Comparison of ENCODE assay signal across 24 mouse cellular contexts in the genomic region with DNA sequence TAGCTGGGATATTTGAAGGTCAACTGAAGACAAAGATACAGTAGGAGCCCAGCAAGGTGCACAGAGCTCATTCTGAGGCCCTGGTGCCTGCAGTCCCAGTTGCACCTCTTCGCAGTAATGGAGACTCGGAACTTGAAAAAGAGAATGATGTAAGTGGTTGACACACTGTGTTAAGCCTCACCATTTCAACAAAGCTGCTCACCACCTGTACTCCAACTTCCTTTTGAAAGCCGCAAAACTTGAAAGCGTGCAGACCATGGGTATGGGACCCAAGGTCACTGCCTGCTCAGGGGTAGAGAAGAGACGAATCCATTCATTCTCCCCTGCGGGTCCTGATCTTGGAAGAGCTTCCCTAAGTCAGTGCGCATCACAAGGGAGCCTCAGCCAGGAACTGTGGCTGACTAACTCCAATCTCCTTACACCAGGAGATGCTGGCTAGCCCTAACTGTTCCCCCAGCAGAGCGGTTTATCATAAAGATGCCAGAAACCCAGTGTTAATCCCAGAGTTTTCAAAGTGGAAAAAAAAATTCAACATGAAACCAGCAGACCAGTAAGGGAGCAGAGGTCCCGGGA. TPM values are rescaled to one million over a fixed set of nuclear protein-coding genes. Genes with fewer than 3 reads are reported as not detected.
DNase-seq lines count a peak whose midpoint lies in the region; ATAC-seq and TF ChIP-seq lines count a peak whose summit lies in the region.
"Had no signal": no experiment of that assay in that cellular context is flagged by ENCODE, and none has a peak within 500 bp of the region (broad histone marks: within the 10 kb centered on the region; RNA-seq: fewer than 3 reads in every experiment).

No protein-coding gene starts in this region.

- H3K27ac ChIP-seq in spleen, adult 2 months (ENCODE audit: insufficient read depth, low read length) = peak overlapping the region; percentile 69
- no peak overlapping the region for H3K27ac ChIP-seq in midbrain, embryonic 11.5 days (ENCODE audit: low read depth, low read length)
- H3K27ac ChIP-seq: forebrain, embryonic 13.5 days; intestine, embryonic 15.5 days; limb, embryonic 13.5 days; liver, embryonic 13.5 days; midbrain, embryonic 10.5 days; neural tube, embryonic 15.5 days had no signal

- no peaks in the 10 kb centered on the region for H3K27me3 ChIP-seq in spleen, adult 2 months (ENCODE audit: control insufficient read depth, insufficient read depth, low read length)
- H3K27me3 ChIP-seq in splenic B cell, adult 2 months (ENCODE audit: control insufficient read depth, insufficient read depth, low read length, poor library complexity, severe bottlenecking) = no peaks in the 10 kb centered on the region
- no peaks in the 10 kb centered on the region for H3K27me3 ChIP-seq in midbrain, embryonic 11.5 days (ENCODE audit: control insufficient read depth, insufficient read depth, low read length)
- H3K27me3 ChIP-seq: intestine, embryonic 15.5 days; limb, embryonic 13.5 days; liver, embryonic 13.5 days; neural tube, embryonic 15.5 days had no signal

- H3K9me3 ChIP-seq in midbrain, embryonic 11.5 days (ENCODE audit: control insufficient read depth, low read length) = no peaks in the 10 kb centered on the region
- H3K9me3 ChIP-seq: forebrain, embryonic 13.5 days; intestine, embryonic 15.5 days; limb, embryonic 13.5 days; liver, embryonic 13.5 days; midbrain, embryonic 10.5 days; neural tube, embryonic 15.5 days had no signal

- H3K4me2 ChIP-seq in midbrain, embryonic 11.5 days = no peak overlapping the region
- H3K4me2 ChIP-seq: forebrain, embryonic 13.5 days; intestine, embryonic 15.5 days; limb, embryonic 13.5 days; liver, embryonic 13.5 days; lung, embryonic 14.5 days; neural tube, embryonic 15.5 days had no signal

- ATAC-seq in hematopoietic stem cell, adult 5-6 weeks (replicated peaks in 1 of 2; ENCODE audit: insufficient read depth in 1 of 2, low FRiP score in 2 of 2, low TSS enrichment in 1 of 2, low read depth in 1 of 2, poor library complexity in 2 of 2, severe bottlenecking in 2 of 2) = peak; percentile 37 to 63
- no peak for ATAC-seq in midbrain, embryonic 11.5 days (ENCODE audit: low FRiP score)
- ATAC-seq: forebrain, embryonic 13.5 days; intestine, embryonic 15.5 days had no signal

- 28% methylated on average over 9 of the region's 9 CpGs for WGBS in spleen, adult 2 months
- WGBS in midbrain, embryonic 11.5 days = 88% methylated on average over 9 of the region's 9 CpGs

- H3K4me3 ChIP-seq in spleen, adult 2 months (ENCODE audit: extremely low read depth, insufficient read depth, insufficient read length) = no peak overlapping the region
- H3K4me3 ChIP-seq in midbrain, embryonic 11.5 days (ENCODE audit: low read depth, low read length) = no peak overlapping the region
- H3K4me3 ChIP-seq: forebrain, embryonic 13.5 days; intestine, embryonic 15.5 days; limb, embryonic 13.5 days; liver, embryonic 13.5 days; midbrain, embryonic 10.5 days; neural tube, embryonic 15.5 days had no signal

- H3K9ac ChIP-seq in midbrain, embryonic 11.5 days (ENCODE audit: low read length) = no peak overlapping the region
- H3K9ac ChIP-seq: forebrain, embryonic 13.5 days; intestine, embryonic 15.5 days; limb, embryonic 13.5 days; liver, embryonic 13.5 days; lung, embryonic 14.5 days; neural tube, embryonic 15.5 days had no signal

- TF ChIP-seq CTCF in spleen, adult 2 months (IDR thresholded peaks at IDR 0.05; ENCODE audit: extremely low read depth, insufficient read depth, insufficient read length, insufficient replicate concordance) = no peak

- TF ChIP-seq POLR2A in spleen, adult 2 months (IDR thresholded peaks at IDR 0.05; ENCODE audit: low read depth, low read length) = no peak

- H3K36me3 ChIP-seq in spleen, adult 2 months (ENCODE audit: control insufficient read depth, insufficient read depth, low read length) = no peaks in the 10 kb centered on the region
- H3K36me3 ChIP-seq in splenic B cell, adult 2 months (ENCODE audit: control insufficient read depth, insufficient read depth, low read length, poor library complexity, severe bottlenecking) = no peaks in the 10 kb centered on the region
- no peaks in the 10 kb centered on the region for H3K36me3 ChIP-seq in midbrain, embryonic 11.5 days (ENCODE audit: control insufficient read depth, insufficient read depth, low read length)
- H3K36me3 ChIP-seq: intestine, embryonic 15.5 days; limb, embryonic 13.5 days; liver, embryonic 13.5 days; midbrain, embryonic 10.5 days; neural tube, embryonic 15.5 days had no signal

- peak in 1 of 2 experiments; percentile 54 for DNase-seq in spleen, adult 2 months (ENCODE audit: low read depth in 1 of 2, low spot score in 2 of 2)
- no peak for DNase-seq in spleen, adult 18-20 months
- peak; percentile 61 to 65 for DNase-seq in B cell, adult 2 months
- DNase-seq in splenic B cell, adult 2 months (ENCODE audit: low read depth, low spot score) = peak; percentile 66
- no peak for DNase-seq in adrenal gland, postnatal 10 days
- no peak for DNase-seq in midbrain, embryonic 11.5 days (ENCODE audit: low spot score, missing footprints)
- DNase-seq: adrenal gland, adult 2 months; cerebellum, adult 18-20 months; cerebellum, postnatal 14 days; gastrocnemius, postnatal 36 days; heart, postnatal 4 days; kidney, adult 8-10 months; kidney, postnatal 14 days; layer of hippocampus, postnatal 36 days; liver, embryonic 13.5 days; lung, embryonic 14.5 days; lung, postnatal 36 days had no signal

- peaks cover 34% of the 10 kb centered on the region; the same call in 1 of the 2 replicates for H3K4me1 ChIP-seq in spleen, adult 2 months (ENCODE audit: control insufficient read depth, insufficient read depth, insufficient read length)
- peaks cover 2% of the 10 kb centered on the region for H3K4me1 ChIP-seq in midbrain, embryonic 11.5 days (ENCODE audit: control insufficient read depth, insufficient read depth, low read length)
- H3K4me1 ChIP-seq: intestine, embryonic 15.5 days; liver, embryonic 13.5 days had no signal

RNA-seq across cellular contexts. Expression of a gene that starts 16.7 kb away (rescaled TPM):
- polyA plus RNA-seq in spleen, adult 2 months (2012; rRNA removed) = 119 and 126 TPM in 2 replicates
- total RNA-seq in hematopoietic stem cell, adult 5-6 weeks (2017) = 99.6 and 106 TPM in 2 replicates
- 1 to 10 TPM; 8.2 to 8.3 TPM for total RNA-seq in adrenal gland, postnatal 10 days (2021)
- polyA plus RNA-seq in midbrain, embryonic 11.5 days (2014; fragmentation: Nextera tagmentation; extraction: Ambion mirVana) = 2.1 and 2.3 TPM in 2 replicates

RNA-seq across cellular contexts. Expression of a gene that starts 35.2 kb away (rescaled TPM):
- 2.0 TPM in 2 replicates for polyA plus RNA-seq in spleen, adult 2 months (2012; rRNA removed)
- total RNA-seq in hematopoietic stem cell, adult 5-6 weeks (2017) = 0.30 and 0.75 TPM in 2 replicates
- total RNA-seq in adrenal gland, postnatal 10 days (2021) = 1 to 10 TPM; 4.3 to 5.0 TPM
- 0.08 and 0.16 TPM in 2 replicates for polyA plus RNA-seq in midbrain, embryonic 11.5 days (2014; fragmentation: Nextera tagmentation; extraction: Ambion mirVana)
- total RNA-seq: MEL had no signal

Comparison
In these comparisons a context has a peak if more than half of its experiments do, and no peak if none do; other contexts are left out.
1. DNase-seq: peak in B cell, adult 2 months (2 of 2) and splenic B cell, adult 2 months (single experiment); none in spleen, adult 18-20 months (0 of 2), adrenal gland, postnatal 10 days (single experiment) and midbrain, embryonic 11.5 days (single experiment).
2. RNA of a gene that starts 16.7 kb away (total RNA-seq): 99.6 to 106 TPM in hematopoietic stem cell, adult 5-6 weeks; 8.2 to 8.3 TPM in adrenal gland, postnatal 10 days; every median in the first group is over 10 times any median in the second.